Mouse (Mus musculus) neural tube, embryonic 15.5 days (tissue): ENCODE results near the gene Pfdn6. TPM values are rescaled to one million over a fixed set of nuclear protein-coding genes. Genes with fewer than 3 reads are reported as not detected.

Experiments
- ATAC-seq: fragments of 200-750 bp; cut with Nextera tagmentation; 2 replicates; pipeline ENCODE4 v1.8.0; 2017; ENCODE audit warnings: mild to moderate bottlenecking, moderate TSS enrichment, moderate library complexity; ENCODE audit not compliant: low FRiP score
- H3K27ac ChIP-seq: fragments of 300-500 bp; sonication (generic); replicated peaks from 2 replicates; pipeline ENCODE4 v1.5.1; 2015; ENCODE audit warnings: mild to moderate bottlenecking, inconsistent platforms
- H3K27me3 ChIP-seq: fragments of 300-500 bp; sonication (generic); replicated peaks from 2 replicates; pipeline ENCODE4 v1.6.1; 2015; ENCODE audit warnings: inconsistent platforms
- H3K36me3 ChIP-seq: fragments of 300-500 bp; sonication (generic); 2 replicates; pipeline ENCODE4 v1.6.1; 2015; ENCODE audit warnings: inconsistent platforms
- H3K4me1 ChIP-seq: fragments of 300-500 bp; sonication (generic); 2 replicates; pipeline ENCODE4 v1.6.1; 2015; ENCODE audit warnings: inconsistent platforms
- H3K4me2 ChIP-seq: fragments of 300-500 bp; sonication (generic); 2 replicates; pipeline ENCODE4 v1.6.1; 2015; ENCODE audit warnings: inconsistent platforms, mild to moderate bottlenecking, moderate library complexity
- H3K4me3 ChIP-seq: fragments of 300-500 bp; sonication (generic); replicated peaks from 2 replicates; pipeline ENCODE4 v1.5.1; 2015; ENCODE audit warnings: mild to moderate bottlenecking, inconsistent platforms
- H3K9ac ChIP-seq: fragments of 300-500 bp; sonication (generic); replicated peaks from 2 replicates; pipeline ENCODE4 v1.6.1; 2015; ENCODE audit warnings: mild to moderate bottlenecking, inconsistent platforms
- H3K9me3 ChIP-seq: fragments of 300-500 bp; sonication (generic); replicated peaks from 2 replicates; pipeline ENCODE4 v1.6.1; 2016; ENCODE audit warnings: inconsistent platforms
- WGBS: fragments of 180-500 bp; shearing (Covaris S2); methylation state at CpG from one replicate; pipeline ENCODE4 v1.1.7; 2015; ENCODE audit warnings: mixed read lengths; 5-methylcytosine and 5-hydroxymethylcytosine counted together
- polyA plus RNA-seq: library from polyadenylated mRNA; unstranded; fragments of >200 nt; fragmentation: Nextera tagmentation; extraction: Ambion mirVana; gene quantifications from 2 replicates; pipeline ENCODE4 v1.2.1, GENCODE M21; 2015

Pfdn6 gene
- polyA plus RNA-seq, 1 experiment from 2014 or later, result 183 TPM

- H3K4me2 ChIP-seq, result no peak overlapping the region
- peaks cover 47% of the 10 kb centered on the region for H3K4me1 ChIP-seq
- no peaks in the 10 kb centered on the region for H3K27me3 ChIP-seq
- H3K4me3 ChIP-seq, result no peak overlapping the region
- ATAC-seq, result no peak
- 92% methylated on average over 10 of the region's 10 CpGs for WGBS
- no peaks in the 10 kb centered on the region for H3K9me3 ChIP-seq
- no peak overlapping the region for H3K9ac ChIP-seq
- H3K36me3 ChIP-seq, result peaks cover 58% of the 10 kb centered on the region
- H3K27ac ChIP-seq, result no peak overlapping the region
Observed at GRCm38 (mm10) chr17:33947430-33948089, 7.4 kb upstream of the Pfdn6 start.

- peaks cover 46% of the 10 kb centered on the region for H3K36me3 ChIP-seq
- no peak overlapping the region for H3K4me2 ChIP-seq
- H3K27me3 ChIP-seq, result no peaks in the 10 kb centered on the region
- 94% methylated on average over 15 of the region's 15 CpGs for WGBS
- no peak overlapping the region for H3K9ac ChIP-seq
- no peak for ATAC-seq
- H3K4me3 ChIP-seq, result no peak overlapping the region
- H3K27ac ChIP-seq, result no peak overlapping the region
- H3K4me1 ChIP-seq, result peaks cover 34% of the 10 kb centered on the region
- no peaks in the 10 kb centered on the region for H3K9me3 ChIP-seq
Observed at GRCm38 (mm10) chr17:33943454-33943853, 3.3 kb upstream of the Pfdn6 start.

- no peak for ATAC-seq
- Histone ChIP-seq H3K9me3 (no peaks in the 10 kb centered on the region), H3K4me2 (peak overlapping the region; percentile 96), H3K9ac (peak overlapping the region; percentile 88), H3K4me1 (peaks cover 26% of the 10 kb centered on the region), H3K27ac (no peak overlapping the region), H3K36me3 (peaks cover 50% of the 10 kb centered on the region), H3K27me3 (no peaks in the 10 kb centered on the region), H3K4me3 (peak overlapping the region; percentile 91)
- WGBS, result 57% methylated on average over 19 of the region's 19 CpGs
Observed at GRCm38 (mm10) chr17:33941381-33941780, 1.2 kb upstream of the Pfdn6 start.

- 3% methylated on average over 26 of the region's 26 CpGs for WGBS
- no peaks in the 10 kb centered on the region for H3K27me3 ChIP-seq
- no peaks in the 10 kb centered on the region for H3K9me3 ChIP-seq
- peak; percentile 12; the same call in 1 of the 2 replicates for ATAC-seq
- H3K27ac ChIP-seq, result 0 out of 2 replicates have a peak overlapping the region, but pooled peaks have one; percentile 61
- H3K4me1 ChIP-seq, result peaks cover 26% of the 10 kb centered on the region
- peaks cover 46% of the 10 kb centered on the region for H3K36me3 ChIP-seq
- H3K9ac ChIP-seq, result peak overlapping the region; percentile 88
- H3K4me3 ChIP-seq, result peak overlapping the region; percentile 91
- peak overlapping the region; percentile 96 for H3K4me2 ChIP-seq
Observed at GRCm38 (mm10) chr17:33940981-33941380, 838 bp upstream of the Pfdn6 start.

- ATAC-seq, result no peak
- Histone ChIP-seq H3K27me3 (no peaks in the 10 kb centered on the region), H3K27ac (no peak overlapping the region), H3K4me1 (peaks cover 26% of the 10 kb centered on the region), H3K9me3 (no peaks in the 10 kb centered on the region), H3K36me3 (peaks cover 46% of the 10 kb centered on the region), H3K9ac (no peak overlapping the region), H3K4me3 (peak overlapping the region; percentile 91), H3K4me2 (peak overlapping the region; percentile 96; the same call in 1 of the 2 replicates)
- 73% methylated on average over 11 of the region's 11 CpGs for WGBS
Observed at GRCm38 (mm10) chr17:33938783-33939182, 1.4 kb downstream of the Pfdn6 start.

GRCm38 (mm10) chr17:33936993-33937392 is 3.1 kb downstream of the Pfdn6 start:
- H3K36me3 ChIP-seq, result peaks cover 47% of the 10 kb centered on the region
- 89% methylated on average over 15 of the region's 15 CpGs for WGBS
- no peak for ATAC-seq

GRCm38 (mm10) chr17:33935422-33936055 is 4.6 kb downstream of the Pfdn6 start:
- Histone ChIP-seq H3K4me1 (peaks cover 25% of the 10 kb centered on the region), H3K27me3 (no peaks in the 10 kb centered on the region), H3K9ac (no peak overlapping the region), H3K27ac (no peak overlapping the region), H3K4me3 (no peak overlapping the region), H3K4me2 (no peak overlapping the region), H3K36me3 (peaks cover 47% of the 10 kb centered on the region), H3K9me3 (no peaks in the 10 kb centered on the region)
- WGBS, result 91% methylated on average over 21 of the region's 21 CpGs
- no peak for ATAC-seq

More at GRCm38 (mm10) chr17:33936993-33937392, 3.1 kb downstream of the Pfdn6 start:
- H3K9ac ChIP-seq, result no peak overlapping the region
- H3K9me3 ChIP-seq, result no peaks in the 10 kb centered on the region
- H3K27ac ChIP-seq, result no peak overlapping the region
- peaks cover 24% of the 10 kb centered on the region for H3K4me1 ChIP-seq
- H3K4me2 ChIP-seq, result no peak overlapping the region
- no peak overlapping the region for H3K4me3 ChIP-seq
- H3K27me3 ChIP-seq, result no peaks in the 10 kb centered on the region

GRCm38 (mm10) chr17:33932970-33933369 is 7.2 kb downstream of the Pfdn6 start:
- 96% methylated on average over 15 of the region's 15 CpGs for WGBS
- Histone ChIP-seq H3K27me3 (no peaks in the 10 kb centered on the region), H3K36me3 (peaks cover 41% of the 10 kb centered on the region), H3K4me2 (no peak overlapping the region), H3K4me3 (no peak overlapping the region), H3K4me1 (peaks cover 22% of the 10 kb centered on the region), H3K9ac (no peak overlapping the region), H3K27ac (no peak overlapping the region), H3K9me3 (no peaks in the 10 kb centered on the region)
- ATAC-seq, result no peak

- no peak for ATAC-seq
- WGBS, result 92% methylated on average over 14 of the region's 14 CpGs
- Histone ChIP-seq H3K27ac (no peak overlapping the region), H3K36me3 (peaks cover 38% of the 10 kb centered on the region), H3K4me2 (no peak overlapping the region), H3K9ac (no peak overlapping the region), H3K9me3 (no peaks in the 10 kb centered on the region), H3K27me3 (no peaks in the 10 kb centered on the region), H3K4me3 (no peak overlapping the region), H3K4me1 (peaks cover 27% of the 10 kb centered on the region)
Observed at GRCm38 (mm10) chr17:33932448-33932847, 7.7 kb downstream of the Pfdn6 start.

GRCm38 (mm10) chr17:33931947-33932346 is 8.2 kb downstream of the Pfdn6 start:
- H3K4me2 ChIP-seq, result 0 out of 2 replicates have a peak overlapping the region, but pooled peaks have one; percentile 98
- peaks cover 27% of the 10 kb centered on the region for H3K4me1 ChIP-seq
- ATAC-seq, result no peak
- no peaks in the 10 kb centered on the region for H3K27me3 ChIP-seq
- H3K4me3 ChIP-seq, result no peak overlapping the region
- no peak overlapping the region for H3K9ac ChIP-seq
- H3K36me3 ChIP-seq, result peaks cover 33% of the 10 kb centered on the region
- no peaks in the 10 kb centered on the region for H3K9me3 ChIP-seq
- H3K27ac ChIP-seq, result no peak overlapping the region
- WGBS, result 93% methylated on average over 11 of the region's 11 CpGs

GRCm38 (mm10) chr17:33931159-33931866 is 8.8 kb downstream of the Pfdn6 start:
- peak overlapping the region; percentile 98 for H3K4me2 ChIP-seq
- peaks cover 27% of the 10 kb centered on the region for H3K4me1 ChIP-seq
- H3K9me3 ChIP-seq, result no peaks in the 10 kb centered on the region
- H3K9ac ChIP-seq, result peak overlapping the region; percentile 90
- ATAC-seq, result no peak
- no peaks in the 10 kb centered on the region for H3K27me3 ChIP-seq
- peaks cover 29% of the 10 kb centered on the region for H3K36me3 ChIP-seq
- WGBS, result 43% methylated on average over 17 of the region's 18 CpGs
- H3K4me3 ChIP-seq, result peak overlapping the region; percentile 80
- peak overlapping the region; percentile 97; the same call in 1 of the 2 replicates for H3K27ac ChIP-seq
